Mouse (Mus musculus): Measurements from ENCODE around the gene Hoxd13. TPM values are rescaled to one million over a fixed set of nuclear protein-coding genes. Genes with fewer than 3 reads are reported as not detected.

The Hoxd13 gene
- polyA plus RNA-seq, 1 experiment from 2014 or later, result 32.3 TPM

- Histone ChIP-seq H3K36me3 (no peaks in the 10 kb centered on the region), H3K27ac (peak overlapping the region; percentile 91), H3K27me3 (peaks cover 57% of the 10 kb centered on the region), H3K4me1 (peaks cover 15% of the 10 kb centered on the region), H3K4me2 (peak overlapping the region; percentile 66), H3K9me3 (no peaks in the 10 kb centered on the region), H3K9ac (peak overlapping the region; percentile 35), H3K4me3 (peak overlapping the region; percentile 66)
- ATAC-seq (ENCODE audit: insufficient number of reproducible peaks, low FRiP score, low TSS enrichment, low read depth), result no peak
- WGBS, result 3% methylated on average over 36 of the region's 36 CpGs
These were observed 794 bp upstream of the Hoxd13 start for GRCm38 (mm10) chr2:74667191-74667841.

- no peaks in the 10 kb centered on the region for H3K36me3 ChIP-seq
- H3K4me2 ChIP-seq, result peak overlapping the region; percentile 66
- H3K27ac ChIP-seq, result peak overlapping the region; percentile 95
- WGBS, result under 1% methylated on average over 56 of the region's 74 CpGs
- peaks cover 23% of the 10 kb centered on the region for H3K4me1 ChIP-seq
- no peaks in the 10 kb centered on the region for H3K9me3 ChIP-seq
- H3K9ac ChIP-seq, result peak overlapping the region; percentile 76
- peak overlapping the region; percentile 66 for H3K4me3 ChIP-seq
- peaks cover 55% of the 10 kb centered on the region for H3K27me3 ChIP-seq
- ATAC-seq (ENCODE audit: insufficient number of reproducible peaks, low FRiP score, low TSS enrichment, low read depth), result no peak
These were observed 490 bp downstream of the Hoxd13 start for GRCm38 (mm10) chr2:74668370-74669229.

GRCm38 (mm10) chr2:74669230-74669578, 1.1 kb downstream of the Hoxd13 start:
- H3K4me2 ChIP-seq, result peak overlapping the region; percentile 66; the same call in 1 of the 2 replicates
- WGBS, result 8% methylated on average over 3 of the region's 3 CpGs
- no peaks in the 10 kb centered on the region for H3K9me3 ChIP-seq
- peak overlapping the region; percentile 66 for H3K4me3 ChIP-seq
- peak overlapping the region; percentile 76 for H3K9ac ChIP-seq
- no peaks in the 10 kb centered on the region for H3K36me3 ChIP-seq
- peaks cover 27% of the 10 kb centered on the region for H3K4me1 ChIP-seq
- peaks cover 55% of the 10 kb centered on the region for H3K27me3 ChIP-seq
- ATAC-seq (ENCODE audit: insufficient number of reproducible peaks, low FRiP score, low TSS enrichment, low read depth), result no peak
- peak overlapping the region; percentile 95 for H3K27ac ChIP-seq

- WGBS, result 9% methylated on average over 14 of the region's 14 CpGs
- Histone ChIP-seq H3K36me3 (no peaks in the 10 kb centered on the region), H3K4me1 (peaks cover 32% of the 10 kb centered on the region), H3K4me3 (peak overlapping the region; percentile 66), H3K9ac (peak overlapping the region; percentile 76), H3K9me3 (no peaks in the 10 kb centered on the region), H3K27ac (peak overlapping the region; percentile 65), H3K27me3 (peaks cover 55% of the 10 kb centered on the region), H3K4me2 (peak overlapping the region; percentile 66; the same call in 1 of the 2 replicates)
- ATAC-seq (ENCODE audit: insufficient number of reproducible peaks, low FRiP score, low TSS enrichment, low read depth), result no peak
These were observed 1.6 kb downstream of the Hoxd13 start for GRCm38 (mm10) chr2:74669650-74670235.

GRCm38 (mm10) chr2:74670632-74671188, 2.6 kb downstream of the Hoxd13 start:
- Histone ChIP-seq H3K27ac (no peak overlapping the region; the same call in 1 of the 2 replicates), H3K9ac (no peak overlapping the region)
- 15% methylated on average over 3 of the region's 3 CpGs for WGBS

GRCm38 (mm10) chr2:74671847-74672246, 3.7 kb downstream of the Hoxd13 start:
- H3K4me2 ChIP-seq, result peak overlapping the region; percentile 65

More at GRCm38 (mm10) chr2:74670632-74671188, 2.6 kb downstream of the Hoxd13 start:
- Histone ChIP-seq H3K4me1 (peaks cover 40% of the 10 kb centered on the region), H3K9me3 (no peaks in the 10 kb centered on the region), H3K4me2 (peak overlapping the region; percentile 65), H3K27me3 (peaks cover 57% of the 10 kb centered on the region), H3K36me3 (no peaks in the 10 kb centered on the region), H3K4me3 (peak overlapping the region; percentile 66)
- ATAC-seq (ENCODE audit: insufficient number of reproducible peaks, low FRiP score, low TSS enrichment, low read depth), result no peak

GRCm38 (mm10) chr2:74672481-74673362, 4.6 kb downstream of the Hoxd13 start:
- WGBS, result 6% methylated on average over 40 of the region's 40 CpGs
- Histone ChIP-seq H3K9me3 (no peaks in the 10 kb centered on the region), H3K4me1 (peaks cover 37% of the 10 kb centered on the region), H3K4me2 (peak overlapping the region; percentile 65), H3K27me3 (peaks cover 63% of the 10 kb centered on the region), H3K36me3 (no peaks in the 10 kb centered on the region), H3K9ac (no peak overlapping the region), H3K4me3 (peak overlapping the region; percentile 41), H3K27ac (peak overlapping the region; percentile 92)
- ATAC-seq (ENCODE audit: insufficient number of reproducible peaks, low FRiP score, low TSS enrichment, low read depth), result peak; percentile 43; the same call in 1 of the 2 replicates

More at GRCm38 (mm10) chr2:74671847-74672246, 3.7 kb downstream of the Hoxd13 start:
- no peak overlapping the region for H3K9ac ChIP-seq
- peak overlapping the region; percentile 86 for H3K27ac ChIP-seq
- peaks cover 61% of the 10 kb centered on the region for H3K27me3 ChIP-seq
- WGBS, result 24% methylated on average over 5 of the region's 5 CpGs
- peaks cover 43% of the 10 kb centered on the region for H3K4me1 ChIP-seq
- no peak for ATAC-seq (ENCODE audit: insufficient number of reproducible peaks, low FRiP score, low TSS enrichment, low read depth)
- H3K9me3 ChIP-seq, result no peaks in the 10 kb centered on the region
- peak overlapping the region; percentile 41 for H3K4me3 ChIP-seq
- H3K36me3 ChIP-seq, result no peaks in the 10 kb centered on the region

- Histone ChIP-seq H3K4me2 (peak overlapping the region; percentile 65), H3K9me3 (no peaks in the 10 kb centered on the region), H3K4me1 (peaks cover 31% of the 10 kb centered on the region), H3K4me3 (peak overlapping the region; percentile 45), H3K36me3 (no peaks in the 10 kb centered on the region), H3K9ac (no peak overlapping the region), H3K27me3 (peaks cover 59% of the 10 kb centered on the region), H3K27ac (peak overlapping the region; percentile 92)
- 7% methylated on average over 24 of the region's 24 CpGs for WGBS
- ATAC-seq (ENCODE audit: insufficient number of reproducible peaks, low FRiP score, low TSS enrichment, low read depth), result no peak
These were observed 5.8 kb downstream of the Hoxd13 start for GRCm38 (mm10) chr2:74673835-74674425.

- Histone ChIP-seq H3K4me3 (peak within 1 kb of the TSS; percentile 45), H3K4me1 (peaks cover 38% of the 10 kb centered on the region), H3K4me2 (peak within 1 kb of the TSS; percentile 65), H3K9me3 (no peaks in the 10 kb centered on the region), H3K27me3 (peaks cover 66% of the 10 kb centered on the region), H3K27ac (peak within 1 kb of the TSS; percentile 92), H3K36me3 (no peaks in the 10 kb centered on the region), H3K9ac (peak within 1 kb of the TSS; percentile 55)
- 6% methylated on average over 47 of the region's 47 CpGs for WGBS
- peak; percentile 50 for ATAC-seq (ENCODE audit: insufficient number of reproducible peaks, low FRiP score, low TSS enrichment, low read depth)
These were observed 7.0 kb downstream of the Hoxd13 start, which contains the start of gene Hoxd12 for GRCm38 (mm10) chr2:74674881-74675665. TSS of gene Hoxd12 (plus strand) at chr2:74675013.

Measured in limb, embryonic 15.5 days (tissue).